Mouse (Mus musculus) forebrain, embryonic 15.5 days (tissue): ENCODE data around the gene Pkp1. TPM values are rescaled to one million over a fixed set of nuclear protein-coding genes. Genes with fewer than 3 reads are reported as not detected.

ENCODE experiments used
- ATAC-seq: fragments of 200-750 bp; cut with Nextera tagmentation; replicated peaks from 2 replicates; pipeline ENCODE4 v1.8.0; 2017; ENCODE audit warnings: mild to moderate bottlenecking, moderate TSS enrichment, moderate library complexity
- H3K27ac ChIP-seq: fragments of 300-500 bp; sonication (generic); replicated peaks from 2 replicates; pipeline ENCODE4 v1.5.1; 2015; ENCODE audit warnings: mild to moderate bottlenecking, inconsistent platforms
- H3K27me3 ChIP-seq: fragments of 300-500 bp; sonication (generic); 2 replicates; pipeline ENCODE4 v1.6.1; 2015; ENCODE audit warnings: inconsistent platforms
- H3K36me3 ChIP-seq: fragments of 300-500 bp; sonication (generic); 2 replicates; pipeline ENCODE4 v1.6.1; 2015; ENCODE audit warnings: mild to moderate bottlenecking, inconsistent platforms
- H3K4me1 ChIP-seq: fragments of 300-500 bp; sonication (generic); 2 replicates; pipeline ENCODE4 v1.6.1; 2015; ENCODE audit warnings: inconsistent platforms
- H3K4me2 ChIP-seq: fragments of 300-500 bp; sonication (generic); replicated peaks from 2 replicates; pipeline ENCODE4 v1.6.1; 2015; ENCODE audit warnings: mild to moderate bottlenecking, inconsistent platforms
- H3K4me3 ChIP-seq: fragments of 300-500 bp; sonication (generic); 2 replicates; pipeline ENCODE4 v1.5.1; 2015; ENCODE audit warnings: mild to moderate bottlenecking, inconsistent platforms
- H3K9ac ChIP-seq: fragments of 300-500 bp; sonication (generic); replicated peaks from 2 replicates; pipeline ENCODE4 v1.6.1; 2015; ENCODE audit warnings: mild to moderate bottlenecking, inconsistent platforms
- H3K9me3 ChIP-seq: fragments of 300-500 bp; sonication (generic); 2 replicates; pipeline ENCODE4 v1.6.1; 2016; ENCODE audit warnings: inconsistent platforms
- WGBS: fragments of 180-500 bp; shearing (Covaris S2); methylation state at CpG from one replicate; pipeline ENCODE4 v1.1.7; 2015; ENCODE audit warnings: mixed read lengths; 5-methylcytosine and 5-hydroxymethylcytosine counted together
- polyA plus RNA-seq: library from polyadenylated mRNA; unstranded; fragments of >200 nt; fragmentation: Nextera tagmentation; extraction: Ambion mirVana; gene quantifications from 2 replicates; pipeline ENCODE4 v1.2.1, GENCODE M21; 2015

The Pkp1 gene
- polyA plus RNA-seq, 1 experiment from 2014 or later = not detected

DNA sequence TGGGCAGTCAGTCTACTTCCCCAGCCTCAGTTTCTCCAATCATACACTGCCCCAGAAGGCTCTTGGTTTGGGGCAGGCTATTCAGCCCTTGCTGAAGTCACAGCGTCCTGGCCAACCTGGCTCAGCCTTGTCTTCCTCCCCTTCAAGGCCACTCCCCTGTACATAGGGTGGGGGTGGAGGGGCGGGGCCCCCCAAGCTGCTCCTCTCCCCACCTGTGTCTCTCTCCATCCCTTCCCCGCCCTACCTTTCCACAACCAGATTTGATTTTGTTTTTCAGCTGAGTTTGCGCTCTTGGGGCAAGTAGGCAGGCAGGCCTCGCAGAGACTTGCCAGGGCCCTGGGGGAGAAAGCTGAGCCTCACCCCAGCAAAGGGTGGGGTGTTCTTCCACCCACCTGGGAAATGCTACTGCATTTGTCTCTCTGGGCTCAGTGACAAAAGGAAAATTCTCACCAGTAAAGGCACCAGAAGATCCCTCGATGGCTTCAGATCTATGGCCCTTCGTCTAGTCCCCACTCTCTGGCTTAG is 19.0 kb downstream of the Pkp1 start:
- H3K4me3 ChIP-seq = no peak overlapping the region
- H3K27me3 ChIP-seq = no peaks in the 10 kb centered on the region
- WGBS = 73% methylated on average over 7 of the region's 7 CpGs
- H3K36me3 ChIP-seq = no peaks in the 10 kb centered on the region
- no peak for ATAC-seq
- H3K9ac ChIP-seq = no peak overlapping the region
- no peak overlapping the region for H3K4me2 ChIP-seq
- no peaks in the 10 kb centered on the region for H3K4me1 ChIP-seq
- H3K9me3 ChIP-seq = no peaks in the 10 kb centered on the region
- no peak overlapping the region for H3K27ac ChIP-seq

DNA sequence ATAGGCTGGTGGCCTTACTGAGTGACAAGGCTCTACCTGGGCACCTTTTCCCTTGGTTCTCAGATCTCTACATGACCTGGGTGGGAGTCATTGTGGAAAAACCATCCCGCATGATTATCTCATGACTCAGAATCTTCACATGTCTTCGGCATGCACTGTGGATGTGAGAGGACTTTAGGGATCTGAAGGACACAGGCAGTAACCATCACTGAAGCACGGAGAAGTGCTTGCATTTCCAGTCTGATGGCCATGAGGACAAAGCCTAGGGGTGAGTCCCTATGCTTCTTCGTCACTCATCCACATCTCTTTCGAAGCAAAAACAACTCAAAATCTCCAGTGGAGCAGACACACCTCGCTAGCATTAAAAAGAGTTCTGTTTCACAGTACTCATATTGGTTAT is 19.7 kb downstream of the Pkp1 start:
- no peak overlapping the region for H3K4me2 ChIP-seq
- no peaks in the 10 kb centered on the region for H3K36me3 ChIP-seq
- H3K9ac ChIP-seq = no peak overlapping the region
- no peaks in the 10 kb centered on the region for H3K9me3 ChIP-seq
- WGBS = 94% methylated on average over 6 of the region's 6 CpGs
- H3K4me3 ChIP-seq = no peak overlapping the region
- no peak overlapping the region for H3K27ac ChIP-seq
- no peaks in the 10 kb centered on the region for H3K4me1 ChIP-seq
- no peaks in the 10 kb centered on the region for H3K27me3 ChIP-seq
- no peak for ATAC-seq

DNA sequence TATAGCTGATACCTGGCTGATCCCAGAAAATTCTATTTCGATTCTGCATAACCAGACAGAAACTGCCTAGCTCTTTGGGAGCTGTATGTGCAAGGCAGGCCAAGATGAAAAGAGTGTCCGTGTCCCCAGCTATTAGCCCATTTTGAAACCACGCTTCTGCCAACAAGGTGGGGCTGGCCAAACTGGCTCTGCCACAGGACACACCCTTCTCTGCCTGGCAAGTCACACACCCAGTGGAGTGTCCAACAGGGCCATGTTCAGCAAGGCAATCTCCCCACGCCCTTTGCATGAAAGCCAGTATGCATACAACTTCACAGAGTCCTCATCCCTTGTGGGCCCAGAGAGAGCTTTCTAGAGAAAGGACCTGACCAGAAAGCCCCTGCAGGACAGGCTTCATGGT is 23.6 kb downstream of the Pkp1 start:
- WGBS = 87% methylated on average over 4 of the region's 4 CpGs

DNA sequence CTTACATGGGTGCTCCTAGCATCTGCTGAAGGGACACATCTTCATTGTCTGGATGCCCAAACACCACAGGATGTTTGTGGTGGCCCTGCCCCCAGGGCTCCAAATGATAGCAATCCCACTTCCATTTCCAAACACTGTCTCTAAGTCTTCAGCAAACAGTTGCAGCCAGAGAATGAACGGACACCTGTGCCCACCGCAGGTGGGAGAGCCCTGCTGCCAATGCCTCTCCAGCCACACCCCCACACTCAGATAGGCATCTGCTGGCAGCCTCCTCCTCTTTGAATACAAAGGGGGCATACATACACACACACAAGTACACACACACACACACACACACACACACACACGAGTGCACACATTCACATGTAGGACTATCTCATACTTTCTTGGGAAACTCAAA is 25.6 kb downstream of the Pkp1 start:
- Histone ChIP-seq H3K27ac (no peak overlapping the region), H3K4me3 (no peak overlapping the region), H3K9me3 (no peaks in the 10 kb centered on the region), H3K9ac (no peak overlapping the region), H3K4me1 (no peaks in the 10 kb centered on the region), H3K36me3 (no peaks in the 10 kb centered on the region), H3K27me3 (no peaks in the 10 kb centered on the region), H3K4me2 (no peak overlapping the region)
- WGBS = 81% methylated on average over 3 of the region's 3 CpGs
- no peak for ATAC-seq

More for the DNA sequence above, 23.6 kb downstream of the Pkp1 start:
- Histone ChIP-seq H3K27me3 (no peaks in the 10 kb centered on the region), H3K9ac (no peak overlapping the region), H3K4me3 (no peak overlapping the region), H3K36me3 (no peaks in the 10 kb centered on the region), H3K4me2 (no peak overlapping the region), H3K27ac (no peak overlapping the region), H3K4me1 (no peaks in the 10 kb centered on the region), H3K9me3 (no peaks in the 10 kb centered on the region)
- no peak for ATAC-seq

DNA sequence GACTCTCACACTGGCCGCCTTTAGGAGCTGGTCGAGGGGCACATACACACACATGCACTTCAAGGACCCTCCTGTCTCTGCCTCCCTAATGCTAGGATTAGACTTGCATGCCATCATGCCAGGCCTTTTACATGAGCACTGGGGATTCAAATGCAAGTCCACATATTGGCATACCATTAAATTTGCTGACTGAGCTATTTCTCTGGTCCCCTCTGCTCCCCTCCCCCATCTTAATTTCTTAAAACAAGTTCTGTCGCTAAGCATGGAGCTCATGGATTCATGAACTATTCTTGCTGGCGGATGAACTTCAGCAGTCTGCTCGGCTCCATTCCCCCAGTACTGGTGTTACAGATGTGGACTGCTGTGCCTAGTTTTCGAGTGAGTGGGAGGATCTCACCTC is 26.2 kb downstream of the Pkp1 start:
- Histone ChIP-seq H3K9ac (no peak overlapping the region), H3K4me3 (no peak overlapping the region), H3K9me3 (no peaks in the 10 kb centered on the region), H3K27me3 (no peaks in the 10 kb centered on the region), H3K36me3 (no peaks in the 10 kb centered on the region), H3K27ac (no peak overlapping the region), H3K4me1 (no peaks in the 10 kb centered on the region), H3K4me2 (no peak overlapping the region)
- WGBS = 84% methylated on average over 6 of the region's 6 CpGs
- no peak for ATAC-seq

DNA sequence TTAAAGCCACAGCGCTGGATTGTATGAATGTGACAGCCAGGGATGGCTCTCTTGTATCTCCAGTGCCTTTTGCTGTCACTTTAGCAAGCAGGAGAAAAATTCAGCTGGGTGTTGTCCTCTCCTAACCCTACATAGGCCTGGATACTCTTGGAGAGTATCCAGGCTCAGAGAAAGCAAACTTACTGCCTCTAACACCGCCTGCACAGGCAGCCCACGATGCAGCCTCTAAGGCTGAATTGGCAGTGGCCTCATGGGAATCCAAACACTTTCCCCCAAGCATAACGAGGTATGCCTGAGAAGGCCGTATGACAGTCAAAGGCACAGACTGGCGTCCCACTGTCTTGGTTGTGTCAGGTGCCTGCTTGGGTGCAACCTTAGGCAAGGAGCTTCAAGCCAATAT is 26.8 kb downstream of the Pkp1 start:
- Histone ChIP-seq H3K27me3 (no peaks in the 10 kb centered on the region), H3K4me3 (no peak overlapping the region)
- ATAC-seq = no peak

DNA sequence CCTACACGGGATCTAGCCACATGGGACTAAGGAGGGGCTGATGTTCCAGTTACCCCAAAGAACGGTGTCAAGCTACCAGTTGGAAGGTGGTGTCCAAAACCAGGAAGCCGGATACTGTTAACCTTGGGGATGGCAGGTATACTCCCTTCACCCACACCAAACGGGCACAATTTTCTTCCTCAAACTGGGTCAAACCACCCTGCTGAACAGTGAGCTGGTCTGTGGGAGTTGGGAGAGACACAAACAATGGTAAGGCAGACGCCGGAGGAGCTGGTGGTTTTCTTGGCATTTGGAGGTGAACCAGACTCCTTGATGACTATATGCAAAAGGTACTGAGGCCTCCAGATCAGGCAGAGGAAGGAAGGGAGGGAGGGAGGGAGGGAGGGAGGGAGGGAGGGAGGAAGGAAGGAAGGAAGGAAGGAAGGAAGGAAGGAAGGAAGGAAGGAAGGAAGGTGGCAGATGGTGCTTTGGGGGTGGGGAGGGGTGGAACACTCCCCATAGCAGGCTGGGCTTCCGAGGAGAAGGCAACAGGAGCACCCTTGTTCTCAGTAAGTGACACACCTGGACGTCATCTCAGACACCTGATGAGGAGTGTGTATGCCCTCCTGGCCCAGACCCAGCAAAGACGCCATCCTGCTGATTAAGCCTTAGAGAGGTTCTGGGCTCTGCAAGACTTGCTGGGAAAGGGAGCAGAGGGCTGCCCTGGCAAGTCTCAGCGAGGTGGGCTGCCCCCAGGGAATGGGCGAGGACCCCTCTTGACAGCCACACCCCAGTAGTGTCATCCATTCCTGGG is 27.4 kb downstream of the Pkp1 start:
- WGBS = 73% methylated on average over 11 of the region's 11 CpGs
- H3K4me1 ChIP-seq = no peaks in the 10 kb centered on the region
- no peak overlapping the region for H3K9ac ChIP-seq
- no peak for ATAC-seq
- H3K27me3 ChIP-seq = no peaks in the 10 kb centered on the region
- H3K4me2 ChIP-seq = no peak overlapping the region
- no peak overlapping the region for H3K27ac ChIP-seq
- H3K36me3 ChIP-seq = no peaks in the 10 kb centered on the region
- H3K4me3 ChIP-seq = no peak overlapping the region
- H3K9me3 ChIP-seq = no peaks in the 10 kb centered on the region

More for the DNA sequence above, 26.8 kb downstream of the Pkp1 start:
- no peaks in the 10 kb centered on the region for H3K4me1 ChIP-seq
- H3K9ac ChIP-seq = no peak overlapping the region
- H3K4me2 ChIP-seq = no peak overlapping the region
- WGBS = 57% methylated on average over 6 of the region's 6 CpGs
- no peaks in the 10 kb centered on the region for H3K9me3 ChIP-seq
- no peak overlapping the region for H3K27ac ChIP-seq
- H3K36me3 ChIP-seq = no peaks in the 10 kb centered on the region

DNA sequence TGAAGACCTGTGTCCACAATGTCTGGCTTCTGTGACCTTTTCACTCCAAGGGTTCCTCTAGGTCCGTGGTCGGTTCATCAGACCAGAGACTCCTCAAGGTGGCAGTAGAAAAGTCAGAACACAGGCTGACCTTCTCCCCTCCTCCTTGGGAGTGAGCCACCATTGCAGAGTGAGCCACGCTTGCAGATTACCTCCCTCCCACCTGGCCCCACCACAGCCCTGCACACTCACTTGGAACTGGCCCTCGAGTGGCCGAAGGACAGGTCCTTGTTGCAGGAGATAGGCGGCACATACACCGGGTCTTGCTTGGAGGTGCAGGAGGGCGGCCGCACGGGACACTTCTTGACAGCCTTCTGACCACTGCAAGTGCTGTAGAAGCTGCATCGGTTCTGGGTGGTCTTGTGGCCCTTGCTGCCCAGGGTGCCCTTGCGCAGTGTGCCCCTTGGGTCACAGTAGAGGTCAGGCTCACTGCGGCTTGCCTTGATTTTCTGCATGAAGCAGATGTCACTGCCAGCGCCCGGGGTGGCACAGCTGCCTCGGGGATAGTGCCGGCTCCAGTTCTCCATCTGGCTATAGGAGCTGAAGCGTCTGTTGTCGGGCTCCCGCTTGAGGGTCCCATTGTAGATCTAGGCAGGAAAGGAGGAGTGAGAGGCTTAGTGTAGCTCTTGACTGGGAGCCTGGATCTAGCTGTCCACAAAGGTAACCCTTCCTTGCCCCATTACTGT is 29.4 kb downstream of the Pkp1 start:
- Histone ChIP-seq H3K27ac (no peak overlapping the region), H3K4me1 (no peaks in the 10 kb centered on the region), H3K9me3 (no peaks in the 10 kb centered on the region), H3K4me2 (no peak overlapping the region), H3K9ac (no peak overlapping the region), H3K4me3 (no peak overlapping the region), H3K36me3 (no peaks in the 10 kb centered on the region), H3K27me3 (no peaks in the 10 kb centered on the region)
- WGBS = 83% methylated on average over 20 of the region's 20 CpGs
- ATAC-seq = no peak

DNA sequence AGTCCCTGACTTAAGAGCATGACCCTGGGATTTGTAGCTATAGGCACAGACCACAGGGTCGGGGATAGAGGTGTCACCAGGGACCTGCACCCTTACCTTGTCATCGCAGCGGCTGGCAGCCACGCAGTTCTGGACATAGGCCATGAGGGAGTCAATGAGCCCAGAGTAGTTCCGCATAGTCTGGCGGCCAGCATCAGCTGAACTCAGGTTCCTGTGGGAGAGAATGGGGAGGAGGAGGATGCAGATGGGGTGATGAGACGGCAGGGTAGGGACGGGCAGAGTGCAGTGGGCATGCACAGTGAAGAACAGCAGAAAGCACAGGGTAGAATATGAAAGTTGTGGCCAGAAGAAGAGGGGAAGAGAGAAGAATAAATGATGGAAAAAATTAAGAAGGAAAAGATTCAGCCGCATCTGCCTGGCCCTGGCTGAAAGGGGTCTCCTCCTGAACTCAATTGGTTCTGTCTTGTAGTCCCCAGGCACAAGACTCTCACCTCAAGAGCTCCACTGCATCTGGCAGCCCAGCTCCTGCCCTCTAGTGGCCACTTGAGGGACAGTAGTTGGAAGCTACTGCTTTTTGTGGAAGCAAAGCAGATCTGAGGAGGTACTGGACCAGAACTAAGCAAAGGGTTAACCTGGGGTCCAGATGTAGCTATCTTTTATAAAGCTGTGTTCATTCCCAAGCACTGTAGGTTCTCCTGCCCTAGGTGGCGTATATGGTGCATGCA is 36.5 kb downstream of the Pkp1 start:
- no peak overlapping the region for H3K27ac ChIP-seq
- no peak for ATAC-seq
- WGBS = 73% methylated on average over 10 of the region's 10 CpGs
- H3K4me2 ChIP-seq = no peak overlapping the region
- no peaks in the 10 kb centered on the region for H3K9me3 ChIP-seq
- H3K9ac ChIP-seq = no peak overlapping the region
- H3K4me1 ChIP-seq = no peaks in the 10 kb centered on the region
- H3K36me3 ChIP-seq = no peaks in the 10 kb centered on the region
- H3K4me3 ChIP-seq = no peak overlapping the region
- no peaks in the 10 kb centered on the region for H3K27me3 ChIP-seq

DNA sequence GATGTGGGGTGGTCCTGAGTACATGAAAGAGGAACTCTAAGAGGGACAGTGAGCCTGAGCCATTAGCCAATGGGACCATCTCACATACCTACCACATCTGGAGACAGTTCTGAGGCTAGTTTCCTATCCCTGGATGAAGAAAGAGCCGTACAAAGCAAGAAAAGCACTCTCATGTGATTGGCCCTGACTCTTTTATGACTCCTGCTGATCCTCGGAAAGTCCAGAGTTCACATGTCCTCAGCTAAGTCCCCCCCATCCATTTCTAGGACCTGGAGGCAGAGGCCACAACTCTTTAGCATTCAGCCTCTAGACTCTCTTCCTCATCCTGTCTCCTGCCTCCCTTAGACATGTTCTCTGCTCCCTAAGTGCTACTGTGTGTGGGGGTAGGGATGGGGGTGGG is 41.8 kb downstream of the Pkp1 start:
- no peak overlapping the region for H3K4me3 ChIP-seq
- no peak overlapping the region for H3K9ac ChIP-seq
- 82% methylated on average over 2 of the region's 2 CpGs for WGBS
- no peaks in the 10 kb centered on the region for H3K4me1 ChIP-seq
- H3K9me3 ChIP-seq = no peaks in the 10 kb centered on the region
- H3K27me3 ChIP-seq = no peaks in the 10 kb centered on the region
- ATAC-seq = no peak
- H3K4me2 ChIP-seq = no peak overlapping the region
- no peaks in the 10 kb centered on the region for H3K36me3 ChIP-seq
- H3K27ac ChIP-seq = no peak overlapping the region

DNA sequence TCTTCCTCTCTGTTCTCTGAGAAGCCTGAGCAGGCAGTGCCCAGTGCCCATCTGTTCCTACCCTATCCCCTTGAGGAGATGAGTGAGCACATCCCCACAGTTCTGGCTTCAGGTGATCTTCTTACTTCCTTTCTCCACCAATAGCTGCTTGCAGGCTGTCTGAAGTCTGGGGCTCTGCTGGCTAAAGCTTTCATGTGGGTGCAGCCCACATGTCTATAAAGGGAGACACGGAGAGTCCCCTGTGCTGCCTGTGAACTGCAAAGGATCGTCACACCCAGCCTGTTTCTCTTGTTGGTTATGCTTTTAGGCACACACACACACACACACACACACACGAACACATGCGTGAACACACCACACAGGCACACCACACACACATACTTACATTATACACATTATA is 46.0 kb downstream of the Pkp1 start:
- Histone ChIP-seq H3K36me3 (no peaks in the 10 kb centered on the region), H3K4me3 (no peak overlapping the region), H3K9me3 (no peaks in the 10 kb centered on the region), H3K27ac (no peak overlapping the region), H3K27me3 (no peaks in the 10 kb centered on the region), H3K4me2 (no peak overlapping the region), H3K9ac (no peak overlapping the region), H3K4me1 (no peaks in the 10 kb centered on the region)
- WGBS = 90% methylated on average over 4 of the region's 4 CpGs
- no peak for ATAC-seq

DNA sequence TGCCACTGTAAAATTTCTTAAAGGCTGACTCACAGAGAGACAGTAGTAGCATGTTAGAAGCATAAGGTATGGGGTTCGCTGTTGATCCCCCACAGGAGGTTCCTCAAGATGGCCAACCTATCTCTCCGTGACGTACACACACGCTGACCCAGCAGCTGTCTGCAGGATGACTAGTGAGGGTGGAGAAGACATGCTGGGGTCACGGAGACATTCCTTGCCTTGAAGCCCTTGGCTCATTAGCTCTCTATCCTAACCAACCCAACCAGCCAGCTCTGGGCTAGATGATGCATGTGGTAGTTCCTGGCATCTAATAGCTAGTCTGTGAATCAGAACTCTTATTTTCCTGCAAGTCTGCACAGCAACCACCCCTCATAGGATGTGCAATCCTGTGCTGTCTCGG is 50.4 kb downstream of the Pkp1 start:
- Histone ChIP-seq H3K4me2 (no peak overlapping the region), H3K27ac (no peak overlapping the region), H3K4me1 (no peaks in the 10 kb centered on the region), H3K36me3 (no peaks in the 10 kb centered on the region), H3K9ac (no peak overlapping the region), H3K27me3 (no peaks in the 10 kb centered on the region), H3K4me3 (no peak overlapping the region), H3K9me3 (no peaks in the 10 kb centered on the region)
- 93% methylated on average over 6 of the region's 6 CpGs for WGBS
- ATAC-seq = no peak
